Mouse (Mus musculus) frontal cortex, postnatal 36 days (tissue): ENCODE data around the gene Gimap8.

Source experiments
- DNase-seq, 2 experiments: peaks; one replicate each; pipeline ENCODE4 v3.0.0; 2022; ENCODE audit warnings: low spot score in 2 of 2

Gene Gimap8

GRCm38 (mm10) chr6:48702146-48702545 is 55.1 kb downstream of the Gimap8 start:
- no peak for DNase-seq

GRCm38 (mm10) chr6:48702601-48703000 is 55.6 kb downstream of the Gimap8 start:
- DNase-seq, result no peak

- no peak for DNase-seq
Observed at GRCm38 (mm10) chr6:48704146-48704545, 57.1 kb downstream of the Gimap8 start.

GRCm38 (mm10) chr6:48706130-48706529 is 59.1 kb downstream of the Gimap8 start:
- no peak for DNase-seq
